Mouse (Mus musculus) gastrocnemius, adult 2 months (tissue): ENCODE data around the gene Myg1. TPM values are rescaled to one million over a fixed set of nuclear protein-coding genes. Genes with fewer than 3 reads are reported as not detected.

ENCODE experiments used
- DNase-seq: peaks from one replicate; pipeline ENCODE4 v3.0.0; 2022
- H3K27ac ChIP-seq: fragments of 200-600 bp; 2 replicates; pipeline ENCODE4 v1.8.1; 2022; ENCODE audit warnings: mild to moderate bottlenecking
- H3K4me3 ChIP-seq: fragments of 200-600 bp; 2 replicates; pipeline ENCODE4 v1.8.1; 2022; ENCODE audit warnings: mild to moderate bottlenecking, moderate library complexity
- CTCF ChIP-seq: fragments of 200-600 bp; IDR thresholded peaks from 2 replicates; pipeline ENCODE4 v1.8.1; 2022; ENCODE audit warnings: antibody characterized with exemption, mild to moderate bottlenecking, moderate library complexity
- intact Hi-C: fragments of 180-260 bp; cut with DNase I; formaldehyde crosslinking; loops from one replicate; pipeline ENCODE4 v1.15.1; 2025
- long read RNA-seq, 2 experiments: library from polyadenylated mRNA; stranded (forward); transcript quantifications; one replicate each; pipeline ENCODE4 v2.0.0; 2021
- total RNA-seq, 2 experiments: library from RNA; stranded (reverse); gene quantifications; 2 replicates each; pipeline ENCODE4 v1.2.3; 2021

The Myg1 gene
- 10 to 100 TPM; 15.6 to 16.0 TPM for total RNA-seq
- long read RNA-seq, experiment 1, transcript Myg1-202 (7 exons, 1,480 nt) = major isoform, 9 of 10 reads
- long read RNA-seq, experiment 1, partial matches to known transcripts = 0 of 10 reads
- long read RNA-seq, experiment 1, other reads (novel, unspliced or antisense) = 1 of 10 reads
- long read RNA-seq, experiment 2, transcript Myg1-202 (7 exons, 1,480 nt) = major isoform, 10 of 13 reads
- long read RNA-seq, experiment 2, partial matches to known transcripts = 0 of 13 reads
- long read RNA-seq, experiment 2, other reads (novel, unspliced or antisense) = 3 of 13 reads

GRCm38 (mm10) chr15:102331610-102332015 lies at the start of gene Myg1:
Myg1 (plus strand) TSS chr15:102331709.
- intact Hi-C loops = no loop called here
- TF ChIP-seq CTCF = no peak
- peak within 1 kb of the TSS; percentile 86 for H3K27ac ChIP-seq
- DNase-seq = peak; percentile 86
- peak within 1 kb of the TSS; percentile 88 for H3K4me3 ChIP-seq

- H3K4me3 ChIP-seq = no peak overlapping the region
- intact Hi-C loops = no loop called here
- H3K27ac ChIP-seq = no peak overlapping the region
- no peak for TF ChIP-seq CTCF
- DNase-seq = no peak
Observed at GRCm38 (mm10) chr15:102282463-102283292, 48.8 kb upstream of the Myg1 start.

- Histone ChIP-seq H3K27ac (no peak overlapping the region), H3K4me3 (no peak overlapping the region)
- no peak for TF ChIP-seq CTCF
- intact Hi-C loops = no loop called here
- no peak for DNase-seq
Observed at GRCm38 (mm10) chr15:102283648-102284047, 47.9 kb upstream of the Myg1 start.

GRCm38 (mm10) chr15:102287395-102287794 lies 44.1 kb upstream of the Myg1 start:
- DNase-seq = no peak
- Histone ChIP-seq H3K4me3 (no peak overlapping the region), H3K27ac (no peak overlapping the region)
- peak; percentile 73 for TF ChIP-seq CTCF
- intact Hi-C loops = no loop called here

GRCm38 (mm10) chr15:102295633-102296367 lies 35.7 kb upstream of the Myg1 start, which contains the start of gene Espl1:
Espl1 (plus strand) TSS chr15:102296266.
- intact Hi-C loops = no loop called here
- Histone ChIP-seq H3K27ac (peak within 1 kb of the TSS; percentile 84), H3K4me3 (peak within 1 kb of the TSS; percentile 80)
- TF ChIP-seq CTCF = no peak
- peak; percentile 95 for DNase-seq

GRCm38 (mm10) chr15:102296368-102297006 lies 35.0 kb upstream of the Myg1 start:
- Histone ChIP-seq H3K27ac (no peak overlapping the region), H3K4me3 (peak overlapping the region; percentile 80)
- no peak for TF ChIP-seq CTCF
- DNase-seq = no peak
- intact Hi-C loops = no loop called here

GRCm38 (mm10) chr15:102302542-102302941 lies 29.0 kb upstream of the Myg1 start:
- no peak overlapping the region for H3K4me3 ChIP-seq
- no peak for TF ChIP-seq CTCF
- intact Hi-C loops = no loop called here
- H3K27ac ChIP-seq = no peak overlapping the region
- no peak for DNase-seq

GRCm38 (mm10) chr15:102308717-102309116 lies 22.8 kb upstream of the Myg1 start:
- TF ChIP-seq CTCF = no peak
- intact Hi-C loops = no loop called here
- DNase-seq = no peak
- Histone ChIP-seq H3K27ac (no peak overlapping the region), H3K4me3 (no peak overlapping the region)

- no peak for TF ChIP-seq CTCF
- intact Hi-C loops = no loop called here
Observed at GRCm38 (mm10) chr15:102310074-102310845, 21.2 kb upstream of the Myg1 start.

GRCm38 (mm10) chr15:102311489-102311888 lies 20.0 kb upstream of the Myg1 start:
- H3K27ac ChIP-seq = no peak overlapping the region
- no peak for TF ChIP-seq CTCF
- DNase-seq = no peak
- H3K4me3 ChIP-seq = no peak overlapping the region
- intact Hi-C loops = no loop called here

More at GRCm38 (mm10) chr15:102310074-102310845, 21.2 kb upstream of the Myg1 start:
- DNase-seq = peak; percentile 55
- Histone ChIP-seq H3K4me3 (no peak overlapping the region), H3K27ac (peak overlapping the region; percentile 24; the same call in 1 of the 2 replicates)

- H3K4me3 ChIP-seq = peak overlapping the region; percentile 34
- no peak for TF ChIP-seq CTCF
- intact Hi-C loops = no loop called here
- peak; percentile 51 for DNase-seq
- peak overlapping the region; percentile 61 for H3K27ac ChIP-seq
Observed at GRCm38 (mm10) chr15:102315292-102315691, 16.2 kb upstream of the Myg1 start.
